Comparison of ENCODE assay signal across 18 mouse cellular contexts in the genomic region with DNA sequence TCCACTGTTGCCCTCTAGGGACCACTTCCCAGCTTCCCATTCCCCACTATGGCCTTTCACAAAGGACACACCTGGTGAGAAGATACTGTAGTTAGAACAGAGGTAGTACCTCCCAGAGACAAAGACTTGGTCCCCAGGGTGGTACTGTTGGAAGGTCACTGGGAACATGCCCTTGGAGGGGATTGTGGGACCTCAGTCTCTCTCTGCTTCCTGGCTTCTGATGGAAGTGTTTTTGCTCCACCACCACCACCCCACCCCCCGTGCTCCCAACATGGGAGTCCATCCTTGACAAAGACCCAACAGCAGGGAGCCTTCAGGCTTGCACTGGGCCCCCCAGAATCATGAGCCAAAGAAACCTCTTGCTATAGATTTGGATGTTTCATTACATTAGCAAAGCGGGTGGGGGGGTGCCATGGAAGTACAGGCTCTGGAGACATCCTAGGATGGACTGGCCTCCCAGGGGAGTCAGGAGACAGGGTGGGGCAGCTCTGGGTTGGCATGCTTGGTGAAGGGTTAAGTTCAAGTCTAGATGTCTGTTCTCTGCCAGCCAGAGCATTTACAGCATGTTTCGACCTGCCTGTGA. TPM values are rescaled to one million over a fixed set of nuclear protein-coding genes. Genes with fewer than 3 reads are reported as not detected.
A peak's percentile ranks its signal among the peaks of the same experiment; 100 is the strongest.
DNase-seq lines count a peak whose midpoint lies in the region; ATAC-seq and TF ChIP-seq lines count a peak whose summit lies in the region.
"Had no signal": no experiment of that assay in that cellular context is flagged by ENCODE, and none has a peak within 500 bp of the region (broad histone marks: within the 10 kb centered on the region; RNA-seq: fewer than 3 reads in every experiment).

No protein-coding gene starts in this region.

- no peaks in the 10 kb centered on the region for H3K79me2 ChIP-seq in liver, adult 2 months (ENCODE audit: control insufficient read depth, insufficient read depth, low read length)

- intact Hi-C loops in heart, postnatal 36 days (cut with DNase I): no loop called here

- H3K27ac ChIP-seq in heart, embryonic 10.5 days: peak overlapping the region; percentile 67
- H3K27ac ChIP-seq in liver, adult 2 months (replicated peaks; ENCODE audit: insufficient read depth, low read depth, low read length): peak overlapping the region; percentile 23; the same call in 1 of the 2 replicates
- H3K27ac ChIP-seq in liver, embryonic 11.5 days (ENCODE audit: low read depth, low read length): no peak overlapping the region
- peak overlapping the region; percentile 96 for H3K27ac ChIP-seq in cerebellum, adult 2 months (ENCODE audit: insufficient read depth, low read length)
- 0 out of 2 replicates have a peak overlapping the region, but pooled peaks have one; percentile 45 for H3K27ac ChIP-seq in embryonic facial prominence, embryonic 14.5 days (replicated peaks; ENCODE audit: low read depth, low read length)
- H3K27ac ChIP-seq: liver, embryonic 15.5 days; neural tube, embryonic 12.5 days had no signal

- WGBS in heart, embryonic 10.5 days: 90% methylated on average over 3 of the region's 3 CpGs
- 92% methylated on average over 3 of the region's 3 CpGs for WGBS in liver, adult 2 months
- WGBS in liver, embryonic 11.5 days: 83% methylated on average over 3 of the region's 3 CpGs
- 85% methylated on average over 3 of the region's 3 CpGs for WGBS in cerebellum, adult 2 months
- WGBS in embryonic facial prominence, embryonic 14.5 days: 77% methylated on average over 3 of the region's 3 CpGs

- H3K4me1 ChIP-seq in heart, embryonic 10.5 days: peaks cover 82% of the 10 kb centered on the region
- no peaks in the 10 kb centered on the region for H3K4me1 ChIP-seq in liver, adult 2 months (ENCODE audit: control insufficient read depth, insufficient read depth, low read length)
- no peaks in the 10 kb centered on the region; the same call in 1 of the 2 replicates for H3K4me1 ChIP-seq in liver, embryonic 11.5 days (replicated peaks; ENCODE audit: control insufficient read depth, insufficient read depth, low read length)
- H3K4me1 ChIP-seq in cerebellum, adult 2 months (ENCODE audit: control insufficient read depth, insufficient read depth, low read length): peaks cover 61% of the 10 kb centered on the region
- peaks cover 37% of the 10 kb centered on the region for H3K4me1 ChIP-seq in embryonic facial prominence, embryonic 14.5 days (ENCODE audit: control insufficient read depth, insufficient read depth, low read length)
- H3K4me1 ChIP-seq: liver, embryonic 15.5 days had no signal

- peaks cover 14% of the 10 kb centered on the region for H3K36me3 ChIP-seq in heart, embryonic 10.5 days
- no peaks in the 10 kb centered on the region; the same call in 1 of the 2 replicates for H3K36me3 ChIP-seq in liver, adult 2 months (ENCODE audit: control insufficient read depth, insufficient read depth, low read length)
- H3K36me3 ChIP-seq in liver, embryonic 11.5 days (ENCODE audit: control insufficient read depth, insufficient read depth, low read length): peaks cover 9% of the 10 kb centered on the region; the same call in 1 of the 2 replicates
- 0 out of 2 replicates have a peak, but pooled peaks cover 7% of the 10 kb centered on the region for H3K36me3 ChIP-seq in embryonic facial prominence, embryonic 14.5 days (ENCODE audit: control insufficient read depth, insufficient read depth, low read length)

- ATAC-seq in liver, embryonic 11.5 days (replicated peaks; ENCODE audit: low FRiP score): no peak
- ATAC-seq in embryonic facial prominence, embryonic 14.5 days (ENCODE audit: low read depth): no peak
- ATAC-seq: activated CD4-positive, CD25-positive, alpha-beta regulatory T cell, adult 4 months; intestine, embryonic 16.5 days had no signal

- no peak overlapping the region for H3K9ac ChIP-seq in liver, adult 2 months (ENCODE audit: low read depth, low read length)
- H3K9ac ChIP-seq in liver, embryonic 11.5 days (ENCODE audit: low read depth, low read length): no peak overlapping the region
- H3K9ac ChIP-seq in embryonic facial prominence, embryonic 14.5 days (ENCODE audit: low read depth, low read length): 0 out of 2 replicates have a peak overlapping the region, but pooled peaks have one; percentile 39
- H3K9ac ChIP-seq: liver, embryonic 15.5 days; neural tube, embryonic 12.5 days had no signal

- no peak overlapping the region for H3K4me3 ChIP-seq in heart, embryonic 10.5 days
- H3K4me3 ChIP-seq in liver, adult 2 months (ENCODE audit: insufficient read depth, low read depth, low read length): no peak overlapping the region
- H3K4me3 ChIP-seq in liver, embryonic 11.5 days (ENCODE audit: low read depth, low read length): no peak overlapping the region
- no peak overlapping the region for H3K4me3 ChIP-seq in cerebellum, adult 2 months (replicated peaks; ENCODE audit: insufficient read depth, low read depth, low read length)
- no peak overlapping the region for H3K4me3 ChIP-seq in embryonic facial prominence, embryonic 14.5 days (ENCODE audit: low read depth, low read length)
- H3K4me3 ChIP-seq: liver, embryonic 15.5 days; neural tube, embryonic 12.5 days had no signal

- DNase-seq in heart, embryonic 10.5 days (ENCODE audit: low spot score): no peak
- DNase-seq in heart, postnatal 36 days: no peak
- no peak for DNase-seq in liver, adult 2 months (ENCODE audit: extremely low read depth, low read depth, low spot score)
- DNase-seq in liver, embryonic 11.5 days (ENCODE audit: low spot score): no peak
- DNase-seq in cerebellum, adult 2 months: peak in 1 of 2 experiments; percentile 31
- DNase-seq in embryonic facial prominence, embryonic 14.5 days (ENCODE audit: low spot score): no peak
- no peak for DNase-seq in spleen, adult 12 weeks (ENCODE audit: low spot score)
- no peak for DNase-seq in gastrocnemius, postnatal 10 days
- DNase-seq: adrenal gland, postnatal 36 days; gastrocnemius, postnatal 14 days; kidney, postnatal 14 days; layer of hippocampus, adult 9-11 months; retina, postnatal 1 day; thymus, adult 2 months had no signal

- no peaks in the 10 kb centered on the region for H3K27me3 ChIP-seq in heart, embryonic 10.5 days (ENCODE audit: insufficient read depth, poor library complexity, severe bottlenecking)
- no peaks in the 10 kb centered on the region for H3K27me3 ChIP-seq in liver, adult 2 months (ENCODE audit: control insufficient read depth, insufficient read depth, low read length)
- no peaks in the 10 kb centered on the region for H3K27me3 ChIP-seq in liver, embryonic 11.5 days (replicated peaks; ENCODE audit: control insufficient read depth, insufficient read depth, low read length)
- H3K27me3 ChIP-seq in cerebellum, adult 2 months (ENCODE audit: control insufficient read depth, insufficient read depth, low read length): no peaks in the 10 kb centered on the region
- no peaks in the 10 kb centered on the region for H3K27me3 ChIP-seq in embryonic facial prominence, embryonic 14.5 days (replicated peaks; ENCODE audit: control insufficient read depth, insufficient read depth, low read length)
- H3K27me3 ChIP-seq: liver, embryonic 15.5 days; neural tube, embryonic 12.5 days had no signal

- TF ChIP-seq CTCF in liver, adult 2 months (IDR thresholded peaks at IDR 0.05; ENCODE audit: low read depth, low read length): no peak
- TF ChIP-seq CTCF in cerebellum, adult 2 months (IDR thresholded peaks at IDR 0.05; ENCODE audit: borderline replicate concordance, insufficient read depth, low read depth, low read length): no peak

- TF ChIP-seq POLR2A in liver, adult 2 months (IDR thresholded peaks at IDR 0.05; ENCODE audit: extremely low read depth, insufficient read depth, low read length): no peak
- TF ChIP-seq POLR2A in cerebellum, adult 2 months (IDR thresholded peaks at IDR 0.05; ENCODE audit: borderline replicate concordance, insufficient read depth, low read length): no peak

- no peaks in the 10 kb centered on the region for H3K9me3 ChIP-seq in heart, embryonic 10.5 days
- H3K9me3 ChIP-seq in liver, embryonic 11.5 days (ENCODE audit: control insufficient read depth, low read length): no peaks in the 10 kb centered on the region
- no peaks in the 10 kb centered on the region for H3K9me3 ChIP-seq in embryonic facial prominence, embryonic 14.5 days (ENCODE audit: control insufficient read depth, low read length)
- H3K9me3 ChIP-seq: liver, embryonic 15.5 days; neural tube, embryonic 12.5 days had no signal

- H3K4me2 ChIP-seq in liver, embryonic 11.5 days: no peak overlapping the region
- no peak overlapping the region for H3K4me2 ChIP-seq in embryonic facial prominence, embryonic 14.5 days (ENCODE audit: low read depth, low read length)
- H3K4me2 ChIP-seq: liver, embryonic 15.5 days; neural tube, embryonic 12.5 days had no signal

RNA-seq across cellular contexts. Expression of a gene that starts 14.9 kb away (rescaled TPM):
- 5.3 and 6.4 TPM in 2 replicates for polyA plus RNA-seq in heart, embryonic 10.5 days (2016; fragmentation: Nextera tagmentation; extraction: Ambion mirVana)
- total RNA-seq in heart, postnatal 36 days (2021): 10 to 100 TPM; 34.3 to 38.1 TPM
- 0.55 and 0.94 TPM in 2 replicates for total RNA-seq in liver, adult 2 months (2014; rRNA removed)
- polyA plus RNA-seq in liver, adult 2 months (2012; rRNA removed): 2.5 and 3.7 TPM in 2 replicates
- 4.9 and 5.9 TPM in 2 replicates for polyA plus RNA-seq in liver, embryonic 11.5 days (2014; fragmentation: Nextera tagmentation; extraction: Ambion mirVana)
- polyA plus RNA-seq in cerebellum, adult 2 months (2012; rRNA removed): 257 and 288 TPM in 2 replicates
- polyA plus RNA-seq in embryonic facial prominence, embryonic 14.5 days (2014; fragmentation: Nextera tagmentation; extraction: Ambion mirVana): 13.5 and 13.8 TPM in 2 replicates
- 10 to 100 TPM; 58.6 to 71.8 TPM for total RNA-seq in gastrocnemius, postnatal 10 days (2021)

Comparison
In these comparisons a context has a peak if more than half of its experiments do, and no peak if none do; other contexts are left out.
1. RNA of a gene that starts 14.9 kb away (polyA plus RNA-seq): 257 to 288 TPM in cerebellum, adult 2 months; 13.5 to 13.8 TPM in embryonic facial prominence, embryonic 14.5 days, 5.3 to 6.4 TPM in heart, embryonic 10.5 days, 4.9 to 5.9 TPM in liver, embryonic 11.5 days and 2.5 to 3.7 TPM in liver, adult 2 months; every median in the first group is over 10 times any median in the second.